Comparison of ENCODE assay signal across 23 mouse cellular contexts in genomic region chr14:12198735-12199134, GRCm38 (mm10).
DNase-seq lines count a peak whose midpoint lies in the region; ATAC-seq lines count a peak whose summit lies in the region.
"Had no signal": no experiment of that assay in that cellular context is flagged by ENCODE, and none has a peak within 500 bp of the region (broad histone marks: within the 10 kb centered on the region; RNA-seq: fewer than 3 reads in every experiment).

No protein-coding gene starts in this region.

- ATAC-seq in forebrain, embryonic 14.5 days, result peak; percentile 49; the same call in 1 of the 2 replicates
- ATAC-seq in lung, embryonic 16.5 days (ENCODE audit: low read depth), result peak; percentile 87
- ATAC-seq in CD4-positive, CD25-positive, alpha-beta regulatory T cell, adult 4 months, result no peak
- ATAC-seq: inflammation-experienced regulatory T-cells, adult 6 months; liver, embryonic 12.5 days had no signal

- H3K27me3 ChIP-seq in forebrain, embryonic 14.5 days (replicated peaks; ENCODE audit: control insufficient read depth, insufficient read depth, low read length), result no peaks in the 10 kb centered on the region
- no peaks in the 10 kb centered on the region for H3K27me3 ChIP-seq in forebrain, embryonic 10.5 days (ENCODE audit: poor library complexity, severe bottlenecking)
- no peaks in the 10 kb centered on the region for H3K27me3 ChIP-seq in lung, embryonic 16.5 days (ENCODE audit: control insufficient read depth, insufficient read depth, low read depth, low read length)
- H3K27me3 ChIP-seq: embryonic facial prominence, embryonic 15.5 days; hindbrain, embryonic 13.5 days; limb, embryonic 12.5 days; liver, embryonic 12.5 days had no signal

- 39% methylated on average over 7 of the region's 7 CpGs for WGBS in forebrain, embryonic 14.5 days
- 84% methylated on average over 7 of the region's 7 CpGs for WGBS in forebrain, embryonic 10.5 days
- 26% methylated on average over 7 of the region's 7 CpGs for WGBS in lung, embryonic 16.5 days

- peaks cover 26% of the 10 kb centered on the region for H3K4me1 ChIP-seq in forebrain, embryonic 14.5 days (ENCODE audit: control insufficient read depth, insufficient read depth, low read length)
- peaks cover 31% of the 10 kb centered on the region for H3K4me1 ChIP-seq in forebrain, embryonic 10.5 days
- H3K4me1 ChIP-seq in lung, embryonic 16.5 days (replicated peaks; ENCODE audit: control insufficient read depth, insufficient read depth, low read length), result peaks cover 8% of the 10 kb centered on the region; the same call in 1 of the 2 replicates
- H3K4me1 ChIP-seq: embryonic facial prominence, embryonic 15.5 days; limb, embryonic 12.5 days; liver, embryonic 12.5 days had no signal

- H3K4me3 ChIP-seq in forebrain, embryonic 14.5 days (ENCODE audit: low read depth, low read length), result no peak overlapping the region
- H3K4me3 ChIP-seq in forebrain, embryonic 10.5 days, result no peak overlapping the region
- H3K4me3 ChIP-seq in lung, embryonic 16.5 days (ENCODE audit: low read length), result no peak overlapping the region
- H3K4me3 ChIP-seq: embryonic facial prominence, embryonic 15.5 days; gastrocnemius, adult 2 months; hindbrain, embryonic 13.5 days; left cerebral cortex, adult 2 months; limb, embryonic 12.5 days; liver, embryonic 12.5 days; midbrain, embryonic 10.5 days had no signal

- no peak overlapping the region for H3K27ac ChIP-seq in forebrain, embryonic 14.5 days (ENCODE audit: low read depth, low read length)
- no peak overlapping the region for H3K27ac ChIP-seq in forebrain, embryonic 10.5 days
- no peak overlapping the region for H3K27ac ChIP-seq in lung, embryonic 16.5 days (ENCODE audit: low read length)
- H3K27ac ChIP-seq: embryonic facial prominence, embryonic 15.5 days; gastrocnemius, adult 2 months; hindbrain, embryonic 13.5 days; left cerebral cortex, adult 2 months; limb, embryonic 12.5 days; liver, embryonic 12.5 days; macrophage; midbrain, embryonic 10.5 days had no signal

- H3K9ac ChIP-seq in forebrain, embryonic 14.5 days (ENCODE audit: low read length), result no peak overlapping the region
- H3K9ac ChIP-seq in lung, embryonic 16.5 days (ENCODE audit: low read length), result no peak overlapping the region
- H3K9ac ChIP-seq: embryonic facial prominence, embryonic 15.5 days; hindbrain, embryonic 13.5 days; limb, embryonic 12.5 days; liver, embryonic 12.5 days had no signal

- no peaks in the 10 kb centered on the region for H3K9me3 ChIP-seq in forebrain, embryonic 14.5 days (replicated peaks; ENCODE audit: control insufficient read depth, low read length)
- H3K9me3 ChIP-seq in forebrain, embryonic 10.5 days, result no peaks in the 10 kb centered on the region
- no peaks in the 10 kb centered on the region for H3K9me3 ChIP-seq in lung, embryonic 16.5 days (ENCODE audit: control insufficient read depth, low read length)
- H3K9me3 ChIP-seq: embryonic facial prominence, embryonic 15.5 days; hindbrain, embryonic 13.5 days; limb, embryonic 12.5 days; liver, embryonic 12.5 days; midbrain, embryonic 10.5 days had no signal

- DNase-seq in forebrain, embryonic 14.5 days (ENCODE audit: low spot score), result peak; percentile 84
- no peak for DNase-seq in forebrain, embryonic 10.5 days (ENCODE audit: extremely low spot score, low spot score)
- DNase-seq in kidney, postnatal 36 days, result peak; percentile 17 to 24
- DNase-seq in kidney, adult 18-20 months, result no peak
- no peak for DNase-seq in left cerebral cortex, postnatal 4 days
- DNase-seq: cerebellum, adult 9-11 months; gastrocnemius, adult 2 months; layer of hippocampus, adult 9-11 months; right cerebral cortex, postnatal 14 days; spleen, adult 18-20 months; thymus, adult 18-20 months; thymus, postnatal 4 days had no signal

- H3K36me3 ChIP-seq in forebrain, embryonic 14.5 days (ENCODE audit: control insufficient read depth, insufficient read depth, low read length), result no peaks in the 10 kb centered on the region
- H3K36me3 ChIP-seq in forebrain, embryonic 10.5 days (replicated peaks), result no peaks in the 10 kb centered on the region; the same call in 1 of the 2 replicates
- H3K36me3 ChIP-seq in lung, embryonic 16.5 days (ENCODE audit: control insufficient read depth, insufficient read depth, low read length), result no peaks in the 10 kb centered on the region
- H3K36me3 ChIP-seq: embryonic facial prominence, embryonic 15.5 days; hindbrain, embryonic 13.5 days; limb, embryonic 12.5 days; liver, embryonic 12.5 days; midbrain, embryonic 10.5 days had no signal

- H3K4me2 ChIP-seq in forebrain, embryonic 14.5 days (ENCODE audit: low read length), result no peak overlapping the region
- H3K4me2 ChIP-seq in lung, embryonic 16.5 days (ENCODE audit: low read depth, low read length), result peak overlapping the region; percentile 27
- H3K4me2 ChIP-seq: embryonic facial prominence, embryonic 15.5 days; heart, embryonic 11.5 days; hindbrain, embryonic 13.5 days; limb, embryonic 12.5 days; liver, embryonic 12.5 days had no signal

- intact Hi-C loops in left cerebral cortex, postnatal 4 days (cut with DNase I), result no loop called here

Comparison
In these comparisons a context has a peak if more than half of its experiments do, and no peak if none do; other contexts are left out.
1. DNase-seq: peak in forebrain, embryonic 14.5 days (single experiment) and kidney, postnatal 36 days (2 of 2); none in forebrain, embryonic 10.5 days (single experiment), kidney, adult 18-20 months (single experiment) and left cerebral cortex, postnatal 4 days (single experiment).